Mouse (Mus musculus): ENCODE data around the gene Dnah7a. TPM values are rescaled to one million over a fixed set of nuclear protein-coding genes. Genes with fewer than 3 reads are reported as not detected.
"Not testable (repeated sequence)": the region's sequence is repeated elsewhere in the genome, so short reads cannot be mapped to it uniquely, and the experiment has no call there.

Gene Dnah7a
- total RNA-seq, 1 experiment from 2014 or later: not detected

DNA sequence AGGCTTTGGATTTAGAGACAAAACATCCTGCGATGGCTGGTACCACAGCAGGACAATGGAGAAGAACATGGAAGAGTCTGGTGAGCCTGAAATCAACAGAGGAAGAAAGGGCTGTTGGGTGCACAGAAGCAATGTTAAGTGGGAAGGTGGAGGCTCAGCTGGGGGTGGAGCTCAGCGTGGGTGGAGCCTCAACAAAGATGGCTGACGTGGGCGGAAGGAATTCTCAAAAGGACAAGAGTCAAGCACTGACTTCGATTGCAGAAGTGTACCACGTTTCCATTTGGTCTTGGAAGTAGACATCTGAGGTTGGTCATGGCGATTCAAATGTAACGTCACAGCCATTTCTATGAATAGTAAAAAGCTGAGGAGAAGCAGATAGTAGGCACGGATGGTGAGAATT lies 4.5 kb upstream of the Dnah7a start:
- no peak for ATAC-seq (replicated peaks; ENCODE audit: low read depth, poor library complexity, severe bottlenecking)

GRCm38 (mm10) chr1:53709602-53710001 lies 3.0 kb upstream of the Dnah7a start:
- ATAC-seq (replicated peaks; ENCODE audit: low read depth, poor library complexity, severe bottlenecking): not testable (repeated sequence)

DNA sequence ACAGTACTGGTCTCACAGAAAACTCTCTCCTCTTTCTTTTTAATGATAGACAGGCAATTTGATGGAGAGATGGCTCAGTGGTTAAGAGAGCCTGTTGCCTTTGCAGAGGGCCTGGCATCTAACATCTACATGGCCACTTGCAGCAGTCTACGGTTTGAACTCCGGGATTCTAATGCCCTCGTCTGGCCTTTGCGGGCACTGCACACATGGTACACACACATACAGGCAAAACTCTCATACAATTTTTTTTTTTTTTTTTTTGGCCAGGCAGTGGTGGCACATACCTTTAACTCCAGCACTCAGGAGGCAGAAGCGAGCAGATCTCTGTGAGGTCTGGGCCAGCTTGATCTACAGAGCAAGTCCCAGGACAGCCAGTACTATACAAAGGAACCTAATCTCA lies 2.4 kb downstream of the Dnah7a start:
- ATAC-seq (replicated peaks; ENCODE audit: low read depth, poor library complexity, severe bottlenecking): no peak

DNA sequence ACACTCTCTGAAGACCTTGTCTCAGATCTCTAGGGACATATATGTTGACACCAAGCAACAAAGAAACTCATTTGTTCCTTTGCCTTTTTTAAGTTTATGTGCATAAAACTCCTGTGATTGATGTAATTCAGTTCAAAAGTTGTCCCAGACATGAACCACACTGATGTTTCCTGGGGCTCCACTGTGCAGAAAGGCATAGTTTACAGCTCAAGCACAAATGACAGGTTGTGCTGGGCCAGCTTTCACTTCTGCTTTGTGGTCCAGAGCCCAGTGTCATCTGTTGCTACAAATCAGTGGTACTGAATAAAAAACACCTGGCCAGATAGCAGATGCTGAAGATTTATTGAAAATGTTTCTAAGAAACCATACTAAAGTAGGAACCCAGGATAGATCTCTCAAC lies 42.3 kb downstream of the Dnah7a start:
- 0 out of 2 replicates have a peak, but pooled peaks have one; percentile 50 for ATAC-seq (replicated peaks; ENCODE audit: low read depth, poor library complexity, severe bottlenecking)

- ATAC-seq (replicated peaks; ENCODE audit: low read depth, poor library complexity, severe bottlenecking): no peak
Observed at GRCm38 (mm10) chr1:53639865-53640794, 66.5 kb downstream of the Dnah7a start.

GRCm38 (mm10) chr1:53635641-53636040 lies 70.9 kb downstream of the Dnah7a start:
- ATAC-seq (replicated peaks; ENCODE audit: low read depth, poor library complexity, severe bottlenecking): not testable (repeated sequence)

- not testable (repeated sequence) for ATAC-seq (replicated peaks; ENCODE audit: low read depth, poor library complexity, severe bottlenecking)
Observed at GRCm38 (mm10) chr1:53632040-53632439, 74.5 kb downstream of the Dnah7a start.

DNA sequence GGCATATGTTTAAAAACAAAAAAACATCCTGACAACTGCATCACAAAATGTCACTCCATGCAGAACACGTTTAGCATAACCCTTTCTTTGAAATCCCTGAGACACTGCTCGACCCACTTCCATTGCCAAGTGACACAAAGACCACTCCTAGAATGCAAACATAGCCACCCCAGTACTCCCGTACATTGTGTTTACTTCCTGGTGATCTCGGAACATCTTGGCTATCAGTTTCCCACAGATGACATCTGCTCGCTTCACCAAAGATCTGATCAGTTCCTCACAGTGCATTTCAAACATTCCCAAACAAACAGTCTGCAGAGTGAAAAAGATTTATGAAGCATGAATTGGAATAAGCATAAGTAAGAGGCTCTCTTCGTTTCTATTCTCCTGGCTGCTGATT lies 76.6 kb downstream of the Dnah7a start:
- ATAC-seq (replicated peaks; ENCODE audit: low read depth, poor library complexity, severe bottlenecking): no peak

DNA sequence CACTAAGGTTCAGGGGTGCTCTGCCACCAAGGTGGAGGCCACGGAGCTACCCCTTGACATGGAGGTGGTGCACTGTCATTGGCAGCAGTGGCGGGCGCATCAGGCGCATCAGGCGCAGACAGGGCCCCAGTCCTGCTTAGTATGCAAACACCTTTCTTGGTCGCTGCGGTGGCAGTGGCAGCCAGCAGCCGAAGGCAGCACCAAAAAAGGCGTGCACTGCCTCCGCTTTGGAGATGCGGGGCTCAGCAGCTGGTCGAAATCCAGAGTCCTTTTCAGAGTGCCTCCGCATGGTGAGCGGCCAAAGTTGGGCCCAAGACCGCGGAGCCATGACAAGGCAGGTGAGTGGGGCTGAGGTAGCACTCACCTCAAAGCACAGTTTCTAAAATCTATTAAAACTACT lies 93.1 kb downstream of the Dnah7a start:
- ATAC-seq (replicated peaks; ENCODE audit: low read depth, poor library complexity, severe bottlenecking): no peak

DNA sequence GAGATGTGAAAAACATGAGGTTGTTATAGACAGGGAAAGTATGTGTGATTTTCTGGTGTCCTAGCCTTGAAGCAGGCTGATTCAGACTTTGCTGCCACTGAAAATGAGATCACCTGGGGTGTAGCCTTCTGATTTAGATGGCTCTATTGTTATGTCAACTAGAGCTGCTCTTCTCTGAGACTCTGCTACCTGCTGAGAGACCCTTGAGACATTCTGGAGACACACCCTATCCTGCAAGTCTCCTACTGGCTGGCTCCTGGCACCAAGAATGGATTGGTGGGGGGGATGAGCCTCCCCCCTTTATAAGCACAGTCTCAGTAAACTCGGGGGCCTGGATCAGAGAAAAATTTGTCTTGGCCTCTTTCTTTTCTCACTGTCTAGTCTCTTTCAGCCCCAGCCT lies 125.3 kb downstream of the Dnah7a start:
- not testable (repeated sequence) for ATAC-seq (replicated peaks; ENCODE audit: low read depth, poor library complexity, severe bottlenecking)

DNA sequence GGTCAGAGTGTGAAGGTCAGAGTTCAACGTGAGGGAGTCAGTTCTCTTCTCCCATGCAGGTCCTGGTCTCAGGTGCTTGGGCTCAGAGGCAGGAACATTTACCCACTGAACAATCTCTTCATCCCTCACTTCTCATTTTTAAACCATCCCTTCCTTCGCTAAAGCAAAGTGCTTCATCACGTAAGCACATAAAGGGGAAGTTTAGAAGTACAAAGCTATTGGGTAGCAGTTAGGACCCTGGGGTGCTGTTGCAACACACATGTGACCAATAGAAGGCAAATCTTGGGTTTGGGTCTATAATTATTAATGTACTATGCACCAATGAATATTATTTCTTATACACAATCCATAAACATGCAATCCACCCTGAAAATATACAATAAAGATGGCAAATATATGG lies 148.7 kb downstream of the Dnah7a start:
- ATAC-seq (replicated peaks; ENCODE audit: low read depth, poor library complexity, severe bottlenecking): 0 out of 2 replicates have a peak, but pooled peaks have one; percentile 36

DNA sequence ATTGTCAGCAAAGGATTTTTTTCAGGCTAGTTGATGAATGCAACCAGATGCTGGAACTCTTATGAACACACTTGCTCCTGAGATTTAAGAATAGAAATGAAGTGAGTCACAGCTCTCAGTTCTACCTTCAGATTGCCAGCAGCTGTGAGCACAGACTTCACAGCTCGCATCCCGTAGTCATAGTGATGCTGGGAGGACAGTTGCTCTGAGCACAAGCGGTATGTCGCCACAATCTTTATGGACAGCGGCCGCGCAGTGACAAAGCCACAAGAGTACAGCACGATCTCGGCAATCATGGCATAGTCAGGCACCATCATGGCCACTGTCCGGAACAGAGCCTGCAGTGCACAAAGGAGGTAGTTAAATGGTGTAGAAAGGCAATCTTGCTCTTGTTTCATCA lies 159.6 kb downstream of the Dnah7a start:
- not testable (repeated sequence) for ATAC-seq (replicated peaks; ENCODE audit: low read depth, poor library complexity, severe bottlenecking)

GRCm38 (mm10) chr1:53538356-53538755 lies 168.2 kb downstream of the Dnah7a start:
- not testable (repeated sequence) for ATAC-seq (replicated peaks; ENCODE audit: low read depth, poor library complexity, severe bottlenecking)

DNA sequence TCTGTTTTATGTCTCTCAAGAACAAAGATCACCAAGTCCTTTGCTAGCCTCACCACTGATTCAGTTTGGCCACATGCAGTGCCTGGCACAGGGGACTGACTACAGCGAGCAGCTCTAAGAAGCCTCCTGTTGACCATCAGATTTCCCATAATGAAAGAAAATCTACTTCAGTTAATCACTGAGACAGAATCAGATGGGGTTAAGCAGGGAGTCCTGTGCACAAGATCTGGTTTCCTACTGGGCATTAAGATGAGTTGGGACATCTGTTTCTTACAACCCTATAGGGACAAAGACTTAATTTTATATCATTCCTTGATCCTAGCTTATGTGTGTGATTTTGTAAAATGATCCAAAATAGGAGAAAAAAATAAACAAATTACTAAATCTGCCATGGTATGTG lies 171.8 kb downstream of the Dnah7a start:
- ATAC-seq (replicated peaks; ENCODE audit: low read depth, poor library complexity, severe bottlenecking): not testable (repeated sequence)

GRCm38 (mm10) chr1:53526021-53526420 lies 180.6 kb downstream of the Dnah7a start:
- ATAC-seq (replicated peaks; ENCODE audit: low read depth, poor library complexity, severe bottlenecking): not testable (repeated sequence)

DNA sequence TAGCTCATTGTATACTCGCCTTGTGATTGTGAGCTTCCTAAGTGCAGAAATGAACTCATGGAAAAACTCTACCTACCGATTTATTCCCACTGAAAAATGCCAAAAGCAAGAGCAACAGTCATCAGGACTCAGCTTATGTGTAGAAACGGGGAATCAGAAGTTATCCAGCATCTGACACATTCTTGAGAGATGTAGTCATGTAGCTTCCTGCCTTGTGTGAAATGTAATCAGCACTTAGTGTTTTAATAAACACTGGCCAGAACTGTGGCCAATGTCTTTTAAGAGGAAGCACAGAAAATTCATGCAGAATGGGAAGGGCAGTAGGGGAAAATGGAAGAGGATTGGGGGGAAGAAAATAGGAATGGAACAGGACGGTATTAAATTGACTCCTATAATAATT lies 232.9 kb downstream of the Dnah7a start:
- no peak for ATAC-seq (replicated peaks; ENCODE audit: low read depth, poor library complexity, severe bottlenecking)

DNA sequence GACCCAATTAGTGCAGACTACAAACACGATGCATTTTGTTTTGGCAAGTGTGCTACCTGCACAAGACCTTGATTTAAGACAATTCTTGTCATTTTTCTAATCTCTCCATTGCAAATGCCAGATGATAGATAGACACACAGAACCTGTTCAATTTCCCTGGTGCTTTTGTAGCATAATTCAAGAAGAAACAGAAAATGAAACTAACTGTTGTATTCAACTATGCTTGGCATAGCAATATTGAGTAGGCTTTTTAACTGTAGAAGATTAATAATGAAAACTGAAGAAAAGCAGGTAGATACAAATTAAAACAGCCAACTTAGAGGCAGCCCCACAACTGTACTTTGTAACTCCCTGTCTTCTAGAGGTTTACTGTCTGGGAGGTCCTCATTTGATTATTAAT lies 234.5 kb downstream of the Dnah7a start:
- ATAC-seq (replicated peaks; ENCODE audit: low read depth, poor library complexity, severe bottlenecking): not testable (repeated sequence)

- no peak for ATAC-seq (replicated peaks; ENCODE audit: low read depth, poor library complexity, severe bottlenecking)
Observed at GRCm38 (mm10) chr1:53467325-53467670, 239.3 kb downstream of the Dnah7a start.

DNA sequence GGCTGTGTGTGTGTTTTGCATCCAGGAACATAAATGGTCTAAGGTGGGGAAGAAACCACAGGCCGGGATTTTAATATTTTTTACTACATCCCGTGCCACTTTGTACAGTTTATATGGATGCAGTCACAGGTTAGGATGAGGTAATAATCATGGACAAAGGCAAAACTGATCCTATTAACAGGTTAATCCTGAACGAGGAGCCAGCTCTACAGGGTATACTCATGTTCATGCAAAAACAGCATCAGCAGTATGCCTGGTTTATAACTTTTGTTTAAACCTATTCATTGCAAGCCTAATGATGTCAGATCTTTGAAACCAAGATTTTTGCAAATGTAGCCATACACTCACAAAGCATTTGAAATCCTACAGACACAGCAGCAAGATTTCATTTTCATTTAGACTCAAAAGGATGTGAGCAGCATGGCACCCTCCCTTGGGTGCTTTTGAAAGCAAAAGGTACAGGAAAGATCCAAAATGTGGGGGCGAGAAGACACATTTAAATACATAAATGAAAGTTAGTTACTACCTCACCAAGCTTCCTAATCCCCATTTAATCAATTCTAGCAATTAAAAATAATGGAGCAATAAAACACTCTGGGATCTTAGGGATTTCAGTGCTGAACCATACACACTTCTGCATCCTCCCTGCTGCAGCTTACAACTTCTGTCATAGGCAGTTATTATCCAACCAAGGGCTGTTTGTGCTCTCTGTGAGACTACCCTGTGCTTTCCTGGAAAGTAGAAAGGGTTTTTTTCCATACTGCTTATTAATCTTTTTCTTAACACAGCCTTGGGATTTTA lies 239.9 kb downstream of the Dnah7a start:
- not testable (repeated sequence) for ATAC-seq (replicated peaks; ENCODE audit: low read depth, poor library complexity, severe bottlenecking)

DNA sequence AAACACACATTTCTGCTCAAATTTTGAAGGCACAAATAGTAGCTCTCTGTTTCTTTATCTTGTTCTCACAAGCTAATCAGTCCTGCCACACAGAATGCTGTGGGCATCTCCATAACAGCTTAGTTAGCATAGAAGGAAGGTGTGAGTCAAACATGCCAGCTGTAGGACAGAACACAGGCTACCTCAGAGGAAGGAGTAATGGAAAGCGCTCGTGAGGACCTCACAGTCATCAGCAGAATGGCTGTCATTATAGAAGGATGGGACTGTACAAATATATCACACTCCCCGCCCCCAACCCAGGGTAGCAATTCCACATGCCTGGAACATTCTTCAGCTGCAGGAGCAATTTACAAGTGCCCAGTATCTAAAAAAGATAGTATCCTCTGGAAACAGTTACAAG lies 267.4 kb downstream of the Dnah7a start:
- not testable (repeated sequence) for ATAC-seq (replicated peaks; ENCODE audit: low read depth, poor library complexity, severe bottlenecking)

- not testable (repeated sequence) for ATAC-seq (replicated peaks; ENCODE audit: low read depth, poor library complexity, severe bottlenecking)
Observed at GRCm38 (mm10) chr1:53432433-53432832, 274.2 kb downstream of the Dnah7a start.

Data from common myeloid progenitor, adult 5-6 weeks (primary cell).